Mouse (Mus musculus) cortical plate, adult 2 months (tissue): Measurements from ENCODE around the gene Gm35549. TPM values are rescaled to one million over a fixed set of nuclear protein-coding genes. Genes with fewer than 3 reads are reported as not detected.

Source experiments
- H3K27ac ChIP-seq: fragments of 200-500 bp; 2 replicates; pipeline ENCODE4 v1.5.1; 2012; ENCODE audit warnings: low read length, control low read depth, inconsistent platforms; ENCODE audit not compliant: insufficient read depth
- H3K4me1 ChIP-seq: fragments of 200-500 bp; 2 replicates; pipeline ENCODE4 v1.6.1; 2011; ENCODE audit warnings: low read length; ENCODE audit not compliant: control insufficient read depth, insufficient read depth
- H3K4me3 ChIP-seq: fragments of 200-500 bp; 2 replicates; pipeline ENCODE4 v1.5.1; 2011; ENCODE audit warnings: mild to moderate bottlenecking, low read length, control low read depth; ENCODE audit not compliant: insufficient read depth
- CTCF ChIP-seq: fragments of 200-500 bp; IDR thresholded peaks from 2 replicates; pipeline ENCODE4 v1.5.1; 2011; ENCODE audit warnings: mild to moderate bottlenecking, control low read depth, low read length; ENCODE audit not compliant: insufficient read depth; ENCODE audit errors: extremely low read depth
- POLR2A ChIP-seq: fragments of 200-500 bp; IDR thresholded peaks from 2 replicates; pipeline ENCODE4 v1.6.1; 2011; ENCODE audit warnings: mild to moderate bottlenecking, low read length, control low read depth; ENCODE audit not compliant: insufficient read depth; ENCODE audit errors: extremely low read depth
- polyA plus RNA-seq: library from polyadenylated mRNA; depleted of rRNA; stranded (reverse); fragments of >200 nt; gene quantifications from 2 replicates; pipeline ENCODE4 v1.2.3, GENCODE M21; 2012; rRNA removed

The Gm35549 gene
- polyA plus RNA-seq, 1 experiment: not detected

DNA sequence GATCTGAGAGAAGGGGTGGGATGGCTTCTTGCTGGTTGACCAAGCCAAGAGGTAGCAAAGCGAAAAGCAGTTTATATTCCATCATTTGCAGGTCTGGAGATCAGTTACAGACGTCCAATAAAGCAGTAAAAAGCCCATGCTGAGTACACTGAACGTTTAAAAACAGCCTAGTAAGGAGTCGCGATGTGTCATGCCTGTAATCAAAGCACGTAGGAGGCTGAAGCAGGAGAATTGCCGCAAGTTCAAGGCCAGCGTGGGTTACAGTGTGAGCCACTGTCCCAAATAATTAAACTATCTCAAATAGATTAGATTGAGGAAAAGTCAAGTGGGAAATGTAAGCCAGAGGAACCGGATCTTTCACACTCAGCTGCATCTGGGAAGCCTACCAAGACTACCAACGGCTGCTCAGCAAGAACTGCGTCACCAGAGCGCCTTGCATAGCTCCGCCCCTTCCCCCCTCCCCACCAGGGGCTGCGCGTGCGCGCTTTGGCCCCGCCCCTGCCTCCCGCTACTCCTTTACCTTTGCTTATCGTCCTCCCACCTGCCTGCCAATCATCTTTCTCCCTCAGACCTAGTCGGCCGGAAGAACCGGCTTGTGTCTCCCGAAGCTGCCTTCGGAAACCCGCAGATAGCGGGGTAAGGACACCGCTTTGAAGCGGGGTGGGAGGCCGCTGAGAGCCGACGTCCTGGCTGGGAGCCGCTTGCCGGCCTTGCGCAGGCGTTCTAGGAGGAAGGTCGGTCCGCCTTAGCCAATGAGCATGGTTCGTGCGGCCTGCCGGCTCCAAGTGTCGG is 38.6 kb downstream of the Gm35549 start, which contains the start of gene Tcaim:
Gene Tcaim (plus strand): TSS at position 487 of the 792 bp plus-strand sequence.
- peak; percentile 91 for TF ChIP-seq POLR2A
- TF ChIP-seq CTCF: no peak
- peaks cover 3% of the 10 kb centered on the region; the same call in 1 of the 2 replicates for H3K4me1 ChIP-seq
- peak within 1 kb of the TSS; percentile 74 for H3K4me3 ChIP-seq
- peak within 1 kb of the TSS; percentile 69 for H3K27ac ChIP-seq

DNA sequence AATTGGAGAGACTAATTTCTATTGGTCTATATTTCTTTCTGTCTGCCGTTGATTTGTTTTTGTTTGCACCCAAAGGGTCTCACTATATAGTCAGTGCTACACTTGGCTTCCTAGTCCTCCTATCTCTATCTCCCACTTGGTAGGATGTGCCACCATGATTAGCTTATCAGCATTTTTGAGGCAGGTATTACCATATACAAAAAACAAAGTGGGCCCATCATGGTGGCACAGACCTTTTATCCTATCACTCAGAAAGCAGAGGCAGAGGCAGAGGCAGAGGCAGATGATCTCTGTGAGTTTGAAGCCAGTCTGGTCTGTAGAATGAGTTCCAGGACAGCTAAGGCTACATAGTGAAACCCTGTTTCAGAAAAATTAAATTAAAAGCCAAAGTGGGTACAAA is 57.3 kb downstream of the Gm35549 start:
- Histone ChIP-seq H3K4me1 (no peaks in the 10 kb centered on the region), H3K27ac (no peak overlapping the region), H3K4me3 (no peak overlapping the region)
- no peak for TF ChIP-seq CTCF
- no peak for TF ChIP-seq POLR2A

DNA sequence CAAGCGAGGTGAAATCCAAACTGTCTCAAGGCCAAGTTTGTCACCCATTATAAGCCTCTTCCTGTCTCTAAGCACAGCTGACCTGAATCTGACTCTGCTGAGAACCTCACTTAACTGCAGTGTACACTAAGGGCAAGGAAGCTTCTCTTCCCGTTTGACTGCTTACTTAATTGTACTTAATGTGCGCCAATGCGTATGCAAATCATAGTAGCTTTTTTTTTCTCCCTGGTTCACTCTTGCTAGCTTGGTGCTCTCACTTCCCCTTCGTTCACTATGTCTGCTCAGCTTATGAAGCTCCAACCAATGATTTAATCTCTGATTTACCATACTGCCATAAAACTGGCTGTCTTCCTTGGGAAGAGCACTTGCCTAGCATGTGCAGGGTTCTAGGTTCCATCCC is 58.6 kb downstream of the Gm35549 start:
- Histone ChIP-seq H3K4me3 (no peak overlapping the region), H3K27ac (no peak overlapping the region), H3K4me1 (no peaks in the 10 kb centered on the region)
- TF ChIP-seq CTCF: no peak
- TF ChIP-seq POLR2A: no peak

Other genes starting within 250 kb of the Gm35549 start
- not detected in 2 replicates for gene Topaz1, start 96.7 kb downstream of the Gm35549 start, polyA plus RNA-seq
- 12.2 and 12.8 TPM in 2 replicates for gene Tcaim, start 38.5 kb downstream of the Gm35549 start, polyA plus RNA-seq
- 140 and 156 TPM in 2 replicates for gene Zfp445, start 22.0 kb upstream of the Gm35549 start, polyA plus RNA-seq
- 3.0 and 3.3 TPM in 2 replicates for gene Zkscan7, start 41.6 kb upstream of the Gm35549 start, polyA plus RNA-seq
- 4.7 TPM in 2 replicates for gene Zfp105, start 79.0 kb upstream of the Gm35549 start, polyA plus RNA-seq
- 18.9 and 20.0 TPM in 2 replicates for gene 1110059G10Rik, start 107.0 kb upstream of the Gm35549 start, polyA plus RNA-seq
- gene Kif15, start 107.0 kb upstream of the Gm35549 start, polyA plus RNA-seq: 0.79 and 0.92 TPM in 2 replicates
- gene Tmem42, start 177.3 kb upstream of the Gm35549 start, polyA plus RNA-seq: 38.5 and 38.7 TPM in 2 replicates
- 0.86 and 0.93 TPM in 2 replicates for gene Tgm4, start 190.7 kb upstream of the Gm35549 start, polyA plus RNA-seq